Mouse (Mus musculus) bone marrow macrophage, adult 2 months (primary cell): ENCODE data around the gene Klra2. TPM values are rescaled to one million over a fixed set of nuclear protein-coding genes. Genes with fewer than 3 reads are reported as not detected.

Experiments used
- H3K27ac ChIP-seq: 2 replicates; pipeline ENCODE4 v1.5.1; 2012; ENCODE audit warnings: low read depth, low read length; ENCODE audit not compliant: insufficient read depth
- H3K4me1 ChIP-seq: 2 replicates; pipeline ENCODE4 v1.6.1; 2012; ENCODE audit warnings: low read length; ENCODE audit not compliant: control insufficient read depth, insufficient read depth
- H3K4me3 ChIP-seq: 2 replicates; pipeline ENCODE4 v1.5.1; 2012; ENCODE audit warnings: mild to moderate bottlenecking, low read length, moderate library complexity; ENCODE audit not compliant: insufficient read depth
- CTCF ChIP-seq: IDR thresholded peaks from 2 replicates; pipeline ENCODE4 v1.5.1; 2012; ENCODE audit warnings: low read depth, mild to moderate bottlenecking, low read length, moderate library complexity
- POLR2A ChIP-seq: IDR thresholded peaks from 2 replicates; pipeline ENCODE4 v1.6.1; 2012; ENCODE audit warnings: mild to moderate bottlenecking, low read depth, low read length, borderline replicate concordance
- polyA plus RNA-seq: library from polyadenylated mRNA; stranded (reverse); fragments of >200 nt; gene quantifications from 2 replicates; pipeline ENCODE4 v1.2.4, GENCODE M21; 2012; ENCODE audit not compliant: missing spikeins, insufficient read depth, insufficient read length

Gene Klra2
- polyA plus RNA-seq, 1 experiment: 5.3 TPM

DNA sequence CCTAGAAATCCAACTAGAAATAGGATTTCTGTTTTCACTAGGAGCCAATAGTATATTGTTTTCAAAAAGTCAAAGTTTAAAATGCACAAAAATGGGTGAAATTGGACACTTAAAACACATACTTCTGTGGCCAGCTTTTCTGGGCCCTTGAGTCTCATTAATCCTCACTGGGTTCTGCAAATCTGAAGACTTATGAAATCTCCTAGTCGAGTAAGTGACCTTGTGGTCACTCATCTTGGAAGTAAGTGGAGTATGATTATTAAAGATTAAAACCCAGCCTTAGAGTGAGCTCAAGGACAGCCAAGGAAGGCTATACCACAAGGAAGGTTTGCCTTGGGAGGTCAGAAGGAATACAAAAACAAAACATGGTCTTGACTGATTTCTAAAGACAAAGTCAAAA lies 23.1 kb upstream of the Klra2 start:
- H3K4me3 ChIP-seq: no peak overlapping the region
- TF ChIP-seq CTCF (no peak), POLR2A (no peak)
- H3K27ac ChIP-seq: no peak overlapping the region
- H3K4me1 ChIP-seq: peaks cover 18% of the 10 kb centered on the region

DNA sequence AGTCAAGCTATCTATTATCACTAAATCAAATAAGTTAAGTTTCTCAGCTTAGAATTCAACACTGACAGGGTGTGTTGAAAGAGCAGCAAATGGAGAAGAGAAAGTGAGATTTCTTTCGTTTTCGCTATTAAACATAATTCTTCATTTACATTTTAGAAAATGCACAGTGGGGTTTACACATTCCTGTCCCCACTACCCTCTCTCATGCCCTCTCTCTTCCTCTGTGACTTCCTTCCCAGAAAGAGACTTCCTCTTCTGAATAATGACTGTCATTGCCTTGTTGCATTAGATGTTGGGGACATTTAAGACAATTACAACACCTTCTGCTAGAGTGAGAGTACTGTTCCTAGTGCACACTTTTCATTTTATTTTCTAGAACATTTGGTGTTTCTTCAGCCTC lies 22.4 kb upstream of the Klra2 start:
- H3K27ac ChIP-seq: no peak overlapping the region
- H3K4me1 ChIP-seq: peaks cover 18% of the 10 kb centered on the region
- TF ChIP-seq POLR2A (no peak), CTCF (no peak)
- H3K4me3 ChIP-seq: no peak overlapping the region

GRCm38 (mm10) chr6:131264175-131264574 lies 17.0 kb upstream of the Klra2 start:
- Histone ChIP-seq H3K27ac (no peak overlapping the region), H3K4me1 (peaks cover 4% of the 10 kb centered on the region; the same call in 1 of the 2 replicates), H3K4me3 (no peak overlapping the region)
- TF ChIP-seq POLR2A: no peak
- no peak for TF ChIP-seq CTCF

DNA sequence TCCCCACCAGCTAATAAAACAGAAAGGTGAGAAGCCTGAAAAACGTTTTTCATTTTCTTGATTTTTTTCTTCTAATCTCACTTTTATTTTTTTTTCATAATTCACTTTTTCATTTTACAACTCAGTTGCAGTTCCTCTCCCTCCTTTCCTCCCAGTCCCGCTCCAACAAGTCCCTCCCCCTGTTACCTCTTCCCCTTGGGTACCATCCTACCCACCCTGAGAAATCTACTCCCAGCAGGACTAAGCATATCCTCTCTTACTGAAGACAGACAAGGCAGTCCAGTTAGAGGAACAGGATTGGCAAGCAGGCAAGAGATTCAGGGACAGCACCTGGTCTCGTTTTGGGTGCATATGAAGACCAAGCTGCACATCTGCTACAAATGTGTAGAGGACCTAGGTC lies 15.6 kb upstream of the Klra2 start:
- Histone ChIP-seq H3K27ac (no peak overlapping the region), H3K4me3 (no peak overlapping the region), H3K4me1 (peaks cover 2% of the 10 kb centered on the region; the same call in 1 of the 2 replicates)
- TF ChIP-seq CTCF (no peak), POLR2A (no peak)

GRCm38 (mm10) chr6:131262009-131262408 lies 14.8 kb upstream of the Klra2 start:
- peaks cover 2% of the 10 kb centered on the region; the same call in 1 of the 2 replicates for H3K4me1 ChIP-seq
- TF ChIP-seq CTCF: no peak
- no peak for TF ChIP-seq POLR2A
- no peak overlapping the region for H3K4me3 ChIP-seq
- no peak overlapping the region for H3K27ac ChIP-seq

- Histone ChIP-seq H3K27ac (peak overlapping the region; percentile 26), H3K4me1 (peaks cover 21% of the 10 kb centered on the region), H3K4me3 (no peak overlapping the region)
- TF ChIP-seq POLR2A: no peak
- TF ChIP-seq CTCF: no peak
These were observed 2.1 kb downstream of the Klra2 start for GRCm38 (mm10) chr6:131245081-131245480.

Other genes starting within 250 kb of the Klra2 start
- 9.1 and 12.2 TPM in 2 replicates for gene Magohb, start 45.9 kb upstream of the Klra2 start, polyA plus RNA-seq
- not detected in 2 replicates for gene Styk1, start 106.2 kb upstream of the Klra2 start, polyA plus RNA-seq
- 46.1 and 59.4 TPM in 2 replicates for gene Ybx3, start 141.1 kb upstream of the Klra2 start, polyA plus RNA-seq
- not detected in 2 replicates for gene 5430401F13Rik, start 239.0 kb upstream of the Klra2 start, polyA plus RNA-seq
- gene Gm6619, start 239.0 kb upstream of the Klra2 start, polyA plus RNA-seq: not detected in 2 replicates